Mouse (Mus musculus): Measurements from ENCODE around the gene Rem1. TPM values are rescaled to one million over a fixed set of nuclear protein-coding genes. Genes with fewer than 3 reads are reported as not detected.

Rem1 gene
- total and polyA plus RNA-seq, 3 experiments, result not detected

- H3K9me3 ChIP-seq (replicated peaks), result no peaks in the 10 kb centered on the region
- no peaks in the 10 kb centered on the region for H3K4me1 ChIP-seq (ENCODE audit: insufficient read depth, low read depth, low read length)
- no peak overlapping the region for H3K4me3 ChIP-seq (ENCODE audit: low read depth, low read length)
- no peak for DNase-seq (ENCODE audit: low spot score)
- TF ChIP-seq CTCF (IDR thresholded peaks at IDR 0.05; ENCODE audit: low read depth, low read length) (no peak), GATA1 (IDR thresholded peaks at IDR 0.05; ENCODE audit: borderline replicate concordance, low read length) (no peak), POLR2AphosphoS5 (IDR thresholded peaks at IDR 0.05; ENCODE audit: insufficient replicate concordance, low read depth, low read length) (no peak), GATA2 (IDR thresholded peaks at IDR 0.05; ENCODE audit: borderline replicate concordance, low read depth, low read length) (no peak), TAL1 (conservative IDR thresholded peaks at IDR 0.05; ENCODE audit: low read depth, low read length) (no peak)
- no peak for ATAC-seq (ENCODE audit: extremely low read depth, insufficient number of reproducible peaks, low FRiP score, poor library complexity, severe bottlenecking)
- no peaks in the 10 kb centered on the region for H3K36me3 ChIP-seq (replicated peaks)
- H3K27me3 ChIP-seq (ENCODE audit: insufficient read depth, low read length), result peaks cover 2% of the 10 kb centered on the region
These were observed 7.6 kb downstream of the Rem1 start for GRCm38 (mm10) chr2:152634311-152634710.

- Histone ChIP-seq H3K27me3 (ENCODE audit: insufficient read depth, low read length) (peaks cover 9% of the 10 kb centered on the region), H3K9me3 (replicated peaks) (no peaks in the 10 kb centered on the region), H3K36me3 (replicated peaks) (no peaks in the 10 kb centered on the region), H3K4me1 (ENCODE audit: insufficient read depth, low read depth, low read length) (no peaks in the 10 kb centered on the region), H3K4me3 (ENCODE audit: low read depth, low read length) (no peak overlapping the region)
- no peak for TF ChIP-seq POLR2AphosphoS5 (IDR thresholded peaks at IDR 0.05; ENCODE audit: insufficient replicate concordance, low read depth, low read length)
- no peak for TF ChIP-seq TAL1 (conservative IDR thresholded peaks at IDR 0.05; ENCODE audit: low read depth, low read length)
- TF ChIP-seq CTCF (IDR thresholded peaks at IDR 0.05; ENCODE audit: low read depth, low read length), result no peak
- TF ChIP-seq GATA2 (IDR thresholded peaks at IDR 0.05; ENCODE audit: borderline replicate concordance, low read depth, low read length), result no peak
- TF ChIP-seq GATA1 (IDR thresholded peaks at IDR 0.05; ENCODE audit: borderline replicate concordance, low read length), result no peak
- no peak for ATAC-seq (ENCODE audit: extremely low read depth, insufficient number of reproducible peaks, low FRiP score, poor library complexity, severe bottlenecking)
- no peak for DNase-seq (ENCODE audit: low spot score)
These were observed 9.7 kb downstream of the Rem1 start for GRCm38 (mm10) chr2:152636246-152637005.

GRCm38 (mm10) chr2:152637006-152637322 is 10.2 kb downstream of the Rem1 start:
- no peak for TF ChIP-seq TAL1 (conservative IDR thresholded peaks at IDR 0.05; ENCODE audit: low read depth, low read length)
- no peak for TF ChIP-seq POLR2AphosphoS5 (IDR thresholded peaks at IDR 0.05; ENCODE audit: insufficient replicate concordance, low read depth, low read length)
- TF ChIP-seq GATA1 (IDR thresholded peaks at IDR 0.05; ENCODE audit: borderline replicate concordance, low read length), result no peak
- no peak for TF ChIP-seq GATA2 (IDR thresholded peaks at IDR 0.05; ENCODE audit: borderline replicate concordance, low read depth, low read length)
- TF ChIP-seq CTCF (IDR thresholded peaks at IDR 0.05; ENCODE audit: low read depth, low read length), result no peak

GRCm38 (mm10) chr2:152637381-152637780 is 10.6 kb downstream of the Rem1 start:
- H3K9me3 ChIP-seq (replicated peaks), result no peaks in the 10 kb centered on the region
- peaks cover 9% of the 10 kb centered on the region for H3K27me3 ChIP-seq (ENCODE audit: insufficient read depth, low read length)
- H3K36me3 ChIP-seq (replicated peaks), result no peaks in the 10 kb centered on the region
- H3K4me3 ChIP-seq (ENCODE audit: low read depth, low read length), result no peak overlapping the region
- no peak for ATAC-seq (ENCODE audit: extremely low read depth, insufficient number of reproducible peaks, low FRiP score, poor library complexity, severe bottlenecking)
- no peaks in the 10 kb centered on the region for H3K4me1 ChIP-seq (ENCODE audit: insufficient read depth, low read depth, low read length)
- TF ChIP-seq GATA1 (IDR thresholded peaks at IDR 0.05; ENCODE audit: borderline replicate concordance, low read length) (no peak), POLR2AphosphoS5 (IDR thresholded peaks at IDR 0.05; ENCODE audit: insufficient replicate concordance, low read depth, low read length) (no peak), CTCF (IDR thresholded peaks at IDR 0.05; ENCODE audit: low read depth, low read length) (no peak), TAL1 (conservative IDR thresholded peaks at IDR 0.05; ENCODE audit: low read depth, low read length) (no peak), GATA2 (IDR thresholded peaks at IDR 0.05; ENCODE audit: borderline replicate concordance, low read depth, low read length) (no peak)
- no peak for DNase-seq (ENCODE audit: low spot score)

More at GRCm38 (mm10) chr2:152637006-152637322, 10.2 kb downstream of the Rem1 start:
- ATAC-seq (ENCODE audit: extremely low read depth, insufficient number of reproducible peaks, low FRiP score, poor library complexity, severe bottlenecking) (no peak), DNase-seq (ENCODE audit: low spot score) (no peak)
- H3K4me3 ChIP-seq (ENCODE audit: low read depth, low read length), result no peak overlapping the region
- no peaks in the 10 kb centered on the region for H3K9me3 ChIP-seq (replicated peaks)
- H3K4me1 ChIP-seq (ENCODE audit: insufficient read depth, low read depth, low read length), result no peaks in the 10 kb centered on the region
- peaks cover 9% of the 10 kb centered on the region for H3K27me3 ChIP-seq (ENCODE audit: insufficient read depth, low read length)
- no peaks in the 10 kb centered on the region for H3K36me3 ChIP-seq (replicated peaks)

GRCm38 (mm10) chr2:152638865-152639264 is 12.1 kb downstream of the Rem1 start:
- no peak for DNase-seq (ENCODE audit: low spot score)
- Histone ChIP-seq H3K9me3 (replicated peaks) (no peaks in the 10 kb centered on the region), H3K27me3 (ENCODE audit: insufficient read depth, low read length) (peaks cover 9% of the 10 kb centered on the region), H3K4me1 (ENCODE audit: insufficient read depth, low read depth, low read length) (no peaks in the 10 kb centered on the region), H3K4me3 (ENCODE audit: low read depth, low read length) (no peak overlapping the region), H3K36me3 (replicated peaks) (no peaks in the 10 kb centered on the region)
- no peak for ATAC-seq (ENCODE audit: extremely low read depth, insufficient number of reproducible peaks, low FRiP score, poor library complexity, severe bottlenecking)
- no peak for TF ChIP-seq GATA1 (IDR thresholded peaks at IDR 0.05; ENCODE audit: borderline replicate concordance, low read length)
- no peak for TF ChIP-seq POLR2AphosphoS5 (IDR thresholded peaks at IDR 0.05; ENCODE audit: insufficient replicate concordance, low read depth, low read length)
- no peak for TF ChIP-seq GATA2 (IDR thresholded peaks at IDR 0.05; ENCODE audit: borderline replicate concordance, low read depth, low read length)
- no peak for TF ChIP-seq CTCF (IDR thresholded peaks at IDR 0.05; ENCODE audit: low read depth, low read length)
- no peak for TF ChIP-seq TAL1 (conservative IDR thresholded peaks at IDR 0.05; ENCODE audit: low read depth, low read length)

- Histone ChIP-seq H3K27me3 (ENCODE audit: insufficient read depth, low read length) (peaks cover 9% of the 10 kb centered on the region), H3K4me1 (ENCODE audit: insufficient read depth, low read depth, low read length) (no peaks in the 10 kb centered on the region), H3K36me3 (replicated peaks) (no peaks in the 10 kb centered on the region), H3K4me3 (ENCODE audit: low read depth, low read length) (no peak overlapping the region), H3K9me3 (replicated peaks) (no peaks in the 10 kb centered on the region)
- no peak for TF ChIP-seq GATA2 (IDR thresholded peaks at IDR 0.05; ENCODE audit: borderline replicate concordance, low read depth, low read length)
- DNase-seq (ENCODE audit: low spot score) (no peak), ATAC-seq (ENCODE audit: extremely low read depth, insufficient number of reproducible peaks, low FRiP score, poor library complexity, severe bottlenecking) (no peak)
These were observed 12.8 kb downstream of the Rem1 start for GRCm38 (mm10) chr2:152639406-152640113.
